Mouse (Mus musculus) kidney, postnatal 10 days (tissue): ENCODE results near the gene Sptbn2.
"Not testable (repeated sequence)": the region's sequence is repeated elsewhere in the genome, so short reads cannot be mapped to it uniquely, and the experiment has no call there.

Experiments
- DNase-seq: peaks from one replicate; pipeline ENCODE4 v3.0.0; 2021; ENCODE audit warnings: mixed read lengths

The Sptbn2 gene

DNA sequence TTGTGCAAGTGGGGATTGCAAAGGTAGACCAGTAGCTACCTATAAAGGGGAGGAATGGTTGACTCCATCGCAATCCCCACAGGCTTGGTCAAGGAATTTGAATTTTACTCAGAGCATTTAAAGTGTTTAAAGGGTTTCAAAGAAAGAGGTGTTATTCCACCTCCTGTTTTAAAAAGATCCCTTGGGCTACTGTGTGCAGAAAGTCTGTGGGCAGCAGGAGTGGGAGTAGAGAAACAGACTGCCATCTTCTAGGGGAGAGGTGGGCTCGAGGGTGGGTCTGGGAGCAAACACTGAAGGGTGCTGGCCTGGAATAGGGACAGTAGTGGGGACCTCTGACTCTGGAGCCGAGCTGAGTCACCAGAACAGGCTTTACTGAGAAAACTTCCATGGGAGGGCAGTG, 22.1 kb downstream of the Sptbn2 start:
- no peak for DNase-seq

DNA sequence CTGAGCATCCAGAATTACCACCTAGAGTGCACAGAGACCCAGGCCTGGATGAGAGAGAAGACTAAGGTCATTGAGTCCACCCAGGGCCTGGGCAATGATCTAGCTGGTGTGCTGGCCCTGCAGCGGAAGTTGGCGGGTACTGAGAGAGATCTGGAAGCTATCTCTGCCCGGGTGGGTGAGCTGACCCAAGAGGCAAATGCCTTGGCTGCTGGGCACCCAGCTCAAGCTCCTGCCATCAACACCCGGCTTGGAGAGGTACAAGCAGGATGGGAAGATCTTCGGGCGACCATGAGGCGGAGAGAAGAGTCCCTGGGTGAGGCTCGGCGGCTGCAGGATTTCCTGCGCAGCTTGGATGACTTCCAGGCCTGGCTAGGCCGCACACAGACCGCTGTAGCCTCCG, 26.9 kb downstream of the Sptbn2 start:
- no peak for DNase-seq

DNA sequence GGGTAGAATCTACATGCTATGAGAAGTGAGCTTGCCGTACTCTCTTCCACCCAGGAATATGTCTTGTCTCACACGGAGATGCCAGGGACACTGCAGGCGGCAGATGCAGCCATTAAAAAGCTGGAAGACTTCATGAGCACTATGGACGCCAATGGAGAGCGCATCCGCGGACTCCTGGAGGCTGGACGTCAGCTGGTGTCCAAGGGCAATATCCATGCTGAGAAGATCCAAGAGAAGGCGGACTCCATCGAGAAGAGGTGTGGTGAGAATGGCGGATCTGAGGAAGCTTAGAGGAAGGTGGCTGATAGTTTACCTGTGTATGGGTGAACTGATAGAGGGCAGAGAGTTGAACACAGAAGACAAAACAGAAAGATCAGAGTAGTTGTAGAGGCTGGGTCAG, 28.1 kb downstream of the Sptbn2 start:
- no peak for DNase-seq

DNA sequence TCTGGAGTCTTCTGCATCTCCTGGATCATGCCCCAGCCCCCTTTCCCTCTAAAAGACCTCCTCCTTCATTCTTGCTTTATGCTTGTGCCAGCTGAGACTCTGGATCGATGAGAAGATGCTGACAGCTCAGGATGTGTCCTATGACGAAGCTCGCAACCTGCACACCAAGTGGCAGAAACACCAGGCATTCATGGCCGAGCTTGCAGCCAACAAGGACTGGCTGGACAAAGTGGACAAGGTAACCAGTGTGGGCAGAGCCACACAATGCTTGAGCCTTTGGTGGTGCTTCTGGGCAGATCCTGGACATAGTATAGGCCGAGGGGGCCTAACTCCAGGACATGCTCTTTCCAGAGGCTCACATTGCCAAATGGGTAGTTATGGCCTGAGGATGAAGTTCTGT, 28.8 kb downstream of the Sptbn2 start:
- DNase-seq: no peak

DNA sequence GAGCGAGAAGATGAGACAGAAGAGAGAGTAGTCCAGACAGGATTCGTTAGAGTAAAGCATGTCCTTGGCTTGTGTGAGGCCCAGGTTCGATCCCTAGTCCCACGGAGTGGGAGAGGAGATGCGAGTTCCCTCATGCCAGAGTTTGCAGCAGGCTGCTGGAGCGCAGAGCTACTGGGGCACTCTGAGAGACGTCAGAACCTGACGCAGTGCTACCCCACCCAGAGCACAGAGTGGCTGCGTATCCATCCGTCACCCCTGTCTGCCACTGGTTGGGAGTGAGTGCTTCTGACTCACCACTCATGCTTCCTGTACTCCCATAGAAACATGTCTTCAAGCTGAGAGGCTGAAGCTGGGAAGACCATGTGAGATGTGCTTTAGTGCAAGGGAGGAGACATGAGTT, 30.5 kb downstream of the Sptbn2 start:
- DNase-seq: no peak

DNA sequence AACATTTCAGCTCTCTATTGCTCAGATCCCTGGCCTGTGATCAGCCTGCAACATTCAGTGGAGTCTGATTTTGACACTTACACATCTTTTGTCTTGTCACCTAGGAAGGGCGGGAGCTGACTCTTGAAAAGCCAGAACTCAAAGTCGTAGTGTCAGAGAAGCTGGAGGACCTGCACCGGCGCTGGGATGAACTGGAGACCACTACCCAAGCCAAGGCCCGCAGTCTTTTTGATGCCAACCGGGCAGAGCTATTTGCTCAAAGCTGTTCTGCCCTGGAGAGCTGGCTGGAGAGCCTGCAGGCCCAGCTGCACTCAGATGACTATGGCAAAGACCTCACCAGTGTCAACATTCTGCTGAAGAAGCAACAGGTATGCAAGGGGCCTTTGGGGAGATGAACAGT, 31.3 kb downstream of the Sptbn2 start:
- DNase-seq: no peak

DNA sequence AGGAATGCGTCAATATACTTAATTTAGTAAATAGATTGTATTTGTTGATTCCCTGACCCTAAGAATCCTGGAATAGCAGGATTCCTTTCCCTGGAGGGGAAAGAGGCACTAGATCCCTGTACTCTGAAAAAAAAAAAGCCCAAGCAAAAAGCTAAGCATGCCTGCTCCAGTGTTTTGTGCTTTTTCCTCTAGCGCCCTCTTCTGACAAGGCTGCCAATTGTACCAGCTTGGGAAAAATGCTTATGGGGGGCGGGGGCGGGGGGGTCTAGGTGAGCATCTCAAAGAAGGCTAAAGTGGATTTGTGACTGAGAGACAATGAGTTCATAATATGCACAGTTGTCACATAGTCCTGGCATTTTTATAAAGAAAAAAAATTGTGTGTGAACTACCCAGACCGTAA, 32.6 kb downstream of the Sptbn2 start:
- DNase-seq: peak; percentile 62

DNA sequence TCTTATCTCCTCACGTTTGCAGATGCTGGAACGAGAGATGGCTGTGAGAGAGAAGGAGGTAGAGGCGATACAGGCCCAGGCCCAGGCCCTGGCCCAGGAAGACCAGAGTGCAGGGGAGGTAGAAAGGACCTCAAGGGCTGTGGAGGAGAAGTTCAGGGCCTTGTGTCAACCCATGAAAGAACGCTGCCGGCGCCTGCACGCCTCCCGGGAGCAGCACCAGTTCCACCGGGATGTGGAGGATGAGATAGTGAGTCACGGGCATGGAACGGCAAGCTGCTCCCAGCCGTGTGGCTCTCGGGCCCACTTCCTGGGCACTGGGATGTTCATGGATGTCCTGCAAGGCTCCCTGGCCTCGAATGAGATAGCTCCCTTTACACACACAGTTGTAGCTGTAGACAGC, 33.1 kb downstream of the Sptbn2 start:
- DNase-seq: no peak

DNA sequence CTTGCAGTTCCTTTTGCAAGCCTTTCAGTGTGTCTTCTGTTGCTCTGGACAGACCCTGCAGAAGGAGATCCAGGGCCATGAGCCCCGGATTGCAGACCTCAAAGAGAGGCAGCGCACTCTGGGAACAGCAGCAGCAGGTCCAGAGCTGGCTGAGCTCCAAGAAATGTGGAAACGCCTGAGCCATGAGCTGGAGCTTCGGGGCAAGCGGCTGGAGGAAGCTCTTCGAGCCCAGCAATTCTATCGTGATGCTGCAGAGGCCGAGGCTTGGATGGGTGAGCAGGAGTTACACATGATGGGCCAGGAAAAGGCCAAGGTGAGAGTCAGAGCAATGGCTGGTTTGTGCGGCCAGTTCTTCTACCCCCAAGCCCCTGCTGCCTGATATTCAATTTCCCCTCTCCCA, 34.1 kb downstream of the Sptbn2 start:
- peak; percentile 62 for DNase-seq

DNA sequence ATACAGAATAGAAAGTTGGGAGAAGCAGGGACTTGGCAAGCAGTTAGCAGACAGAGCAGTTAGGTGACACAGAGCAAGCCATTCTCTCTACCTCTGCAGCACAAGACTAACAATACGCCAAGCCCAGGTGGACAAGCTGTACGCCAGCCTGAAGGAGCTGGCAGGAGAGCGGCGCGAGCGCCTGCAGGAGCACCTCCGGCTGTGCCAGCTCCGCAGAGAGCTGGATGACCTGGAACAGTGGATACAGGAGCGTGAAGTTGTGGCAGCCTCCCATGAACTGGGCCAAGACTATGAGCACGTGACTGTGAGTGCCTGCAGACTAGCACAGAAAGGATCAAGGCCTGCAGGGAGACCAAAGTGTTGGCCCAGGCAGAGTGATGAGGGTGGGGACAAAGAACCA, 34.7 kb downstream of the Sptbn2 start:
- DNase-seq: no peak

DNA sequence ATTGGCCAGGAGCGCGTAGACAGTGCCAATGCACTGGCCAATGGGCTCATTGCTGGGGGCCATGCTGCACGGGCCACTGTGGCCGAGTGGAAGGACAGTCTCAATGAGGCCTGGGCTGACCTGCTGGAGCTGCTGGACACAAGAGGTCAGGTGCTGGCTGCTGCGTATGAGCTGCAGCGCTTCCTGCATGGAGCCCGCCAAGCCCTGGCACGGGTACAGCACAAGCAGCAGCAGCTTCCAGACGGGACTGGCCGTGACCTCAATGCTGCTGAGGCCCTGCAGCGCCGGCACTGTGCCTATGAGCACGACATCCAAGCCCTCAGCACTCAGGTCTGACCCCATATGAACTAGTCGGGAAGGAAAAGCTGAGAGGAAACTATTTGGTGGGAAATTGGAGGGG, 35.6 kb downstream of the Sptbn2 start:
- DNase-seq: peak; percentile 46

DNA sequence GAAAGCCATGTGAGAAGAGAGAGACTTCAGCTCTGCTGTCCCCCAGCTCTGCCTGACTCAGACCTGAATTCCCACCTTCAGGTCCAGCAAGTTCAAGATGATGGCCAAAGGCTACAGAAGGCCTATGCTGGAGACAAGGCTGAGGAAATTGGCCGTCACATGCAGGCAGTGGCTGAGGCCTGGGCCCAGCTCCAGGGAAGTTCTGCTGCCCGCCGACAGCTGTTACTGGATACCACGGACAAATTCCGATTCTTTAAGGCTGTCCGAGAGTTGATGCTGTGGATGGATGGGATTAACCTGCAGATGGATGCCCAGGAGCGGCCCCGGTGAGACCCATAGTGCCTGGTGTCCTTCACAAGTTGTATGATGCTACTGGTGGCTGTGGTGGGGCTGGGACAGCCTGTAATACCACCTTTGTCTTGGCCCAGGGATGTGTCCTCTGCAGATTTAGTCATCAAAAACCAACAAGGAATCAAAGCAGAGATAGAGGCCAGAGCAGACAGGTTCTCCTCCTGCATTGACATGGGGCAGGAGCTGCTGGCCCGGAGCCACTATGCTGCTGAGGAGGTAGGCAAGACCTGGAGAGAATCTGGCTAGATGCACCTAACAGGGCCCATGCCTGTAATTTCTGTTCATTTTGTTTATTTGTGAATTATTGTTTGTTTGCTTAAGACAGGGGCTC, 36.8 kb downstream of the Sptbn2 start:
- DNase-seq: no peak

DNA sequence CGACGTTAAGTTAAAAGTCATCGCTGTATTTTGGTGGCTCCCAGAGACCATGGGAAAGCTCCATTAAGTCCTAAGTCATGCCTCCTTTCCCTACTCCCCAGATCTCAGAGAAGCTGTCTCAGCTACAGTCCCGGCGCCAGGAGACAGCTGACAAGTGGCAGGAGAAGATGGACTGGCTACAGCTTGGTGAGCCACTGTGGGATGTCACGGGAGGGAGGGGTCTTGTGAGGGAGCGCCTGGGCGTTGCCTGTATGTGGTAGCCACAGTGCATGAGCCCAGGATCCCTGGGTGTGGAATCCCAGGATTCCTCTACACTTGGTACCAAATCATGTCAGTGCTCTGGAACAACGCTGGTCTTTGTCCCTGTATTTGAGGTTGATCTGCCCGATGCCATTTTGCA, 37.5 kb downstream of the Sptbn2 start:
- no peak for DNase-seq

DNA sequence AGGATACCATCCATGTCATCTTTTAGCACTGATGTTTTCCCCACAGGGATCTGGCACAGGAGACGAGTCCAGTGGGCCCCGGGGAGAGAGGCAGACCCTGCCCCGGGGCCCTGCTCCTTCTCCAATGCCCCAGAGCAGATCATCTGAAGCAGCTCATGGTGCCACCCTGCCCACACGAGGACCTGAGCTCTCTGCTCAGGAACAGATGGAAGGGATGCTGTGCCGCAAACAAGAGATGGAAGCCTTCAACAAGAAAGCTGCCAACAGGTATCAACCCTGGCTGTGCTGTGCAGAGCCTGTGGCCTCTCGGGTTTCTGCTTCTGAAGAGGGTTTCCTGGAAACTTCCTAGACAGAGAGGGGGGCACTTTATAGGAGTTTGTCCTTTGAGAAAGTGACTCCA, 39.0 kb downstream of the Sptbn2 start:
- DNase-seq: no peak

DNA sequence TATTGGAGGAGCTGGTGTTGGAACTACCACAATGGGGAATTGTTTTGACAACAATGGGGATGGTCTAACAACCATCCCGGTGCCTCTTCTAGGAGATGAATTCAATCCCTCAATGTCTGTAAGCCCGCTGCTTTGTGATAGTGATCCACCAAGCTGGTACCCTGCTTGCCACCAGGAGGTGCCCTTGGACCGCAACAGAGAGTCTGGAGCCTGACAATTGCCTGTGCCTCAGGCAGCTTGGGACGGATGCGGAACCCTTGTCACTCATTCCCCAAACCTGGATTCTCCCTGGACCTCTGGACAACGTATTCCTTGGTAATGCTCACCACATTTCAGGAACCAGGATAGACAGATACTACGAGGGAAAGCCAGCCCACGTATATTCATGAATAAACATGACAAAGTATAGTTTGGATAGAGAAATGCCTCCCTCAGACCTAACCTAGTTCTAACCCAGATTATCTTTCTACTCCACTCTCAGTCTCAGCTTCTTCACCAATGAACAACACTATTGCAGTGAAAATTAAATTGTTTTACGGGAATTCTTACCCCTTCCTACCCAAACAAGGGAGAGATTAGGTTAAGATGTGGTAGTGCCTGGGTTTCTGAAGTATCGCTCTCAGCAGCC, 44.7 kb downstream of the Sptbn2 start:
- peak; percentile 94 for DNase-seq

DNA sequence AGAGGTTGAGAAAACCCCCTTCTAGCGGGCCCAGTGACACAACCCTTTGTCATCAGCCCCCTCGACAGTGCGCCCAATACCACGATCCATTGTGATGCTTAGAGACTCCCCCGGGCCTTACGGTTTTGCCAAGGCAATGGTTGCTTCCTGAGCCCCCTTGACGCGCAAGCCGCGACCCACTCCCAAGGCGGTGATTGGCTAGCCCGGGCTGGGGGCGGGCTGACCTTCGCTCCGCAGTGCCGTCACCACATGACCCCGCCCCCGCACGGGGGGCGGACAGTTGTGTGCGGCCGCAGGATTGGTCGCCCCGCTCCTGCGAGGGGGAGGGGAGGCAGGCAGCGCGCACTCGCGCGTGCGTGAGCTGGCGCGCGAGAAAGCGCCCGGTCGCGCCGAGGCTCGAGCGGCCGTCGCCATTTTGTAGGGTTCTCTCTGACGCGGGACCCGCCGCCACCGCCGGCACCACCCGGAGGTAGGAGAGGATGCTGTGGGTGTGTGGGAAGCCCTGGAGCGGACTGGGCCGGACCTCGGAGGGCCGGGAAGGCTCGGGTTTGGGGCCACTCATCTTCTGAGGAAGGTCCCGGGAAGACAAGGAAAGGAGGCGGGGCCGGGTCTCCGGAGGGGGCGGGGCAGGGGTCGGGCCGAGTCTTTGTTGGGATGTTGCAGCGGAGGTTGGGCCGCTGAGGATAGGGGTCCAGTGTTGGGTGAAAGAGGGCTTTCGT, 45.4 kb downstream of the Sptbn2 start, which contains the start of gene Rbm4b:
TSS of gene Rbm4b (plus strand) at position 305 of the 719 bp plus-strand sequence.
- peak; percentile 98 for DNase-seq

DNA sequence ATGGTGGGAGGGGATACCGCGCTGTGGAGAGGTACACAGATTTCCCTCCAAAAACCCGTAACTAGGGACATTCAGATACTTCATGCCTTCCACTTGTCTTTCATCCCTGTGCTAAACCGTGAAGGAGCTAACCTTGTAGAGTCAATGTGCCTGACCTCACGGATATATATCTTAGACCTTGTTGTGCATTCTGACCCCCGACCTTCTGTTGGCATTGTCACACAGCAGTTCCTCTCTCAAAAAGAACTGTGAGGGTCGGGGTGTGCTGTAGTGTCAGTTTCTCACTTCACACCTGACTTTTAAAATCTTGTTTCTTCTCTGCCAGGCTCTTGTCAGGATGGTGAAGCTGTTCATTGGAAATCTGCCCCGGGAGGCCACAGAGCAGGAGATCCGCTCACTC, 46.0 kb downstream of the Sptbn2 start:
- peak; percentile 30 for DNase-seq

DNA sequence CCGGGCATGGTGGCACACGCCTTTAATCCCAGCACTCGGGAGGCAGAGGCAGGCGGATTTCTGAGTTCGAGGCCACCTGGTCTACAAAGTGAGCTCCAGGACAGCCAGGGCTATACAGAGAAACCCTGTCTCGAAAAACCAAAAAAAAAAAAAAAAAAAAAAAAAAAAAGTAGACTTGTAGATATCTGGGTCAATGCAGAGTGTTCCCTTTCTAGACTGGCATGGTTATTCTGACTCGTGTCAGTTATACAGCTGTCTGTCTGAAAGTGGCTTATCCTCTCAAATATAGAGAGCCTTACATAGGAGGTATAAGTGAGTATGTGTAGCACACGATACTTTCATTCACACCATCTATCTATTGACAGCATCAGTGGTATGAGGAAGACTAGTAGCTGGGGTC, 49.6 kb downstream of the Sptbn2 start:
- not testable (repeated sequence) for DNase-seq

DNA sequence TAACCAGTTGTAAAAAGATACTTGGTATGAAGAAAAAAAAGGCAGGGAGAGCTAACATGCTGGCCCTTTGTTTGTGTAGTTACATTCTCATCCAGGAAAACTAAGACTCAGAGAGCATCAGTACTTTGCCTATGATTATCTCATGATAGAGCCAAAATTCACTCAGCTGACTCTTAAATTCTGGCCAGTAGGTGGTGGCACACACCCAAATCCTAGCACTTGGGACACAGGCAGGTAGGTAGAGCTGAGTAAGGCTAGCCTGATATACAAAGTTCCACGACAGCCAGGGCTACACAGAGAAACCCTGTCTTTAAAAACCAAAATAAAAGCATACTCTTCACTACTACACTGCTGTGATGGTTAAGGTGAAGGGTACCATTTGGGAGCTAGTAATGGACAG, 51.9 kb downstream of the Sptbn2 start:
- peak; percentile 31 for DNase-seq

DNA sequence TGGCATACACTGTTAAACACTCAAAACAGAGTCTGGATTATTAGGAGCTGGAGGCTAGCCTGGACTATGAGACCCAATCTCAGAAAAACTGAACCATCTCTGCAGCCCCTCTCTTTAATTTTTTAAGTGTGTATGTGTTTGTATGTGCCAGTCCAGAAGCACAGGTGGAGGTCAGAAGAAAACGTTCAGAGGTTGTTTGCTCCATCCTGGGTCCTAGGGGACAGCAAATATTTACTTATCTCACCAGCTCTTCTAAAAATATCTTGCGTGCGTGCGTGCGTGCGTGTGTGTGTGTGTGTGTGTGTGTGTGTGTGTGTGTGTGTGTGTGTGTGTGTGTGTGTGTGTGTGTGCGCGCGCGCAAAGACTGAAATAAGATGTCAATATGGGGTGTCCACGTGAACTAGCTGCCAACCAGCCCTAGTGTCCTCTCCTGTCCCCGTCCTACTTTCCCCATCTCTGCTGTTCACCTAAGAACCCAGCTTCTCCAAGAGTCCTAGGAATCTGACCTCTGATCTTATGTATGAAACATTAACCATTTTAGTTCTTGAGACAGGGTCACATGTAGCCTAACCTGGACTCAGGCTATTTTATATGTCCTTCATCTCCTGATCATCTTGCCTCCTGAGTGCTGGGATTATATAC, 56.7 kb downstream of the Sptbn2 start:
- DNase-seq: no peak

DNA sequence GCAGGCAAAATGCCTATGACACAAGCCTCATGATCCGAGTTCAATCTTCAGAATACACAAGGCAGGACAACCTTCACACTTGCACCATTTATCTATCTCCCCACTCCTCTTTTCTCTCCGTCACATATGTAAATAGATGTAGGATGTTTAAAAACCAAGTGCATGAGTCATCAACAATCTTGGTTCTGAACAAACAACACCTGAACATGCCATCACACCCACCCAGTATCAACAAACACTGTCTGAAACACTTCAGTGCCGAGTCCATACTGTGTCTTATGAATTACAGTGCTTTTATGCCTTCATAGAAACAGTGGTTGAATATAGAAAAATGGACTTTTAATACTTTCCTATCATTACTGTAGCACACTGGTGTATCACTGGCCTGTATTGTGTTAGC, 61.8 kb downstream of the Sptbn2 start:
- no peak for DNase-seq

DNA sequence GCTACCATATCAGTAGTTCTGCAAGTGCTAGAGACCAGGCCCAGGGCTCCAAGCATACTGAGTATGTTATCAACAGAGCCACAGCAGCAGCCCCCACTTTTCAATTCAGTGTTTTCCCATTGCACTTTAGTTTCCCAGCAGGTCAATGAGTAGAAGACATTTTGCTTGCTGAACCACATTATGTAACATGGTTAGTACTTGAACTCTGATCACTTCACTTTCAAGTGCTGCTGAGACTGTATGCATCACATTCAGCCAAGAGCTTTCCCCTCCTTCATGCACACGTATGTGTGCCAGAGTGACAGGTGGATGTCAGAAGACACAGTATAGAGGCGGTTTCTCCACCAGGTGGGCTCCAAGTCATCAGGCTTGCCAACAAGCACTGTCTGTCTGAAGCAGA, 71.9 kb downstream of the Sptbn2 start:
- DNase-seq: no peak

DNA sequence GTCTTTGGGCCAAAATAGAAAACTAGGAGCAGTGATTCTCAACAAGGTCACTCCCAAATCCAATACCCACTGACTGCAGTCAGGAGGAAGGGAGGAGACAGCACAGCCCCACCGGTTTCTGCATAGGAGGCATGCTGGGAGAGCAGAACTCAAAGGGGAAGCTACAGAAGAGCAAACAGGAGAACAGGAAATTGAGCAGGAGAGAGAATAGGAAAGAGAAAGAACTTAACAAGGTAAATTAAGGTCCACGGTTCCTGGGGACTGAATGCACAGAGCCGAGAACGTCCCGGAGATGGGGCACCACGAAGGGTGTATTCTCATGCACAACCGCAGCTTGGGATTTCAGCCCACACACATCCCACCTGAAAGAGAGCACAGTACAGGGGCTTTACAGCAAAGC, 74.2 kb downstream of the Sptbn2 start:
- DNase-seq: no peak

DNA sequence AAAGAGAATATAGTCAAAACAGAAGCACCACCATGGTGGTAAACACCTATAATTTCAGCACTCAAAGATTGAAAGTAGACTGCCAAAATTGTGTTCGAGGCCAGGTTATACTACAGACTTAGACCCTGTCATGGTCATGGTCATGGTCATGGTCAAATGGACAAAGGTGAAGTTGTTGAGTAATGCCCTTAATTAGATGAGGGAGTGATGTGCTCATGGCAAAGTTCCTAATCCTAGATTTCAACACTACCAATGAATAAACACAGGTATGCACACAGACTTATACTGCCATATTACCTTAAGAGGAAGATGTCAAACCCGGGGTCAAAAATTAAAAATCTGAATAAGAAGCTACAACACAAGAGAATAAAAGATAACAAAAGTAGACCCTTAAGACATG, 75.3 kb downstream of the Sptbn2 start:
- no peak for DNase-seq
